In genomic region chr7:66271226-66271625, GRCm38 (mm10) we compare ENCODE assay signal across 18 mouse cellular contexts.
DNase-seq lines count a peak whose midpoint lies in the region; ATAC-seq and TF ChIP-seq lines count a peak whose summit lies in the region.
"Had no signal": no experiment of that assay in that cellular context is flagged by ENCODE, and none has a peak within 500 bp of the region (broad histone marks: within the 10 kb centered on the region; RNA-seq: fewer than 3 reads in every experiment).

No protein-coding gene starts in this region.

- H3K4me1 ChIP-seq in heart, adult 2 months (ENCODE audit: control insufficient read depth, insufficient read depth, low read length) = no peaks in the 10 kb centered on the region
- H3K4me1 ChIP-seq in liver, adult 2 months (ENCODE audit: control insufficient read depth, insufficient read depth, low read length) = no peaks in the 10 kb centered on the region
- peaks cover 13% of the 10 kb centered on the region for H3K4me1 ChIP-seq in liver, embryonic 11.5 days (replicated peaks; ENCODE audit: control insufficient read depth, insufficient read depth, low read length)
- H3K4me1 ChIP-seq in testis, adult 2 months (ENCODE audit: control insufficient read depth, insufficient read depth, low read length) = no peaks in the 10 kb centered on the region
- H3K4me1 ChIP-seq: embryonic facial prominence, embryonic 13.5 days; heart, embryonic 15.5 days; limb, embryonic 10.5 days had no signal

- H3K79me2 ChIP-seq in heart, adult 2 months (replicated peaks; ENCODE audit: control insufficient read depth, insufficient read depth, low read length) = no peaks in the 10 kb centered on the region
- H3K79me2 ChIP-seq in liver, adult 2 months (ENCODE audit: control insufficient read depth, insufficient read depth, low read length) = no peaks in the 10 kb centered on the region

- no peaks in the 10 kb centered on the region for H3K36me3 ChIP-seq in heart, adult 2 months (ENCODE audit: control insufficient read depth, insufficient read depth, low read length)
- H3K36me3 ChIP-seq in liver, adult 2 months (ENCODE audit: control insufficient read depth, insufficient read depth, low read length) = peaks cover 10% of the 10 kb centered on the region; the same call in 1 of the 2 replicates
- H3K36me3 ChIP-seq in liver, embryonic 11.5 days (ENCODE audit: control insufficient read depth, insufficient read depth, low read length) = peaks cover 5% of the 10 kb centered on the region
- H3K36me3 ChIP-seq in testis, adult 2 months (ENCODE audit: control insufficient read depth, insufficient read depth, low read length) = no peaks in the 10 kb centered on the region
- peaks cover 12% of the 10 kb centered on the region for H3K36me3 ChIP-seq in splenic B cell, adult 2 months (ENCODE audit: control insufficient read depth, insufficient read depth, low read length, poor library complexity, severe bottlenecking)

- no peaks in the 10 kb centered on the region for H3K27me3 ChIP-seq in heart, adult 2 months (ENCODE audit: control insufficient read depth, insufficient read depth, low read length)
- H3K27me3 ChIP-seq in liver, adult 2 months (ENCODE audit: control insufficient read depth, insufficient read depth, low read length) = no peaks in the 10 kb centered on the region
- no peaks in the 10 kb centered on the region for H3K27me3 ChIP-seq in liver, embryonic 11.5 days (replicated peaks; ENCODE audit: control insufficient read depth, insufficient read depth, low read length)
- no peaks in the 10 kb centered on the region for H3K27me3 ChIP-seq in testis, adult 2 months (ENCODE audit: control insufficient read depth, insufficient read depth, low read length)
- H3K27me3 ChIP-seq in splenic B cell, adult 2 months (ENCODE audit: control insufficient read depth, insufficient read depth, low read length, poor library complexity, severe bottlenecking) = no peaks in the 10 kb centered on the region
- H3K27me3 ChIP-seq: embryonic facial prominence, embryonic 13.5 days; heart, embryonic 15.5 days had no signal

- no peak overlapping the region for H3K9ac ChIP-seq in heart, adult 2 months (ENCODE audit: low read depth, low read length)
- H3K9ac ChIP-seq in liver, adult 2 months (ENCODE audit: low read depth, low read length) = no peak overlapping the region
- no peak overlapping the region for H3K9ac ChIP-seq in liver, embryonic 11.5 days (ENCODE audit: low read depth, low read length)
- H3K9ac ChIP-seq: embryonic facial prominence, embryonic 13.5 days; forebrain, postnatal 0 days; heart, embryonic 15.5 days; hindbrain, embryonic 14.5 days had no signal

- 80% methylated on average over 6 of the region's 6 CpGs for WGBS in heart, adult 2 months
- 76% methylated on average over 6 of the region's 6 CpGs for WGBS in liver, adult 2 months
- WGBS in liver, embryonic 11.5 days = 70% methylated on average over 6 of the region's 6 CpGs

- H3K9me3 ChIP-seq in liver, embryonic 11.5 days (ENCODE audit: control insufficient read depth, low read length) = no peaks in the 10 kb centered on the region
- H3K9me3 ChIP-seq: embryonic facial prominence, embryonic 13.5 days; heart, embryonic 15.5 days; limb, embryonic 10.5 days had no signal

- ATAC-seq in liver, embryonic 11.5 days (replicated peaks; ENCODE audit: low FRiP score) = no peak
- ATAC-seq: forebrain, postnatal 0 days had no signal

- peak; percentile 66 for TF ChIP-seq CTCF in heart, adult 2 months (IDR thresholded peaks at IDR 0.05)
- peak; percentile 36 for TF ChIP-seq CTCF in liver, adult 2 months (IDR thresholded peaks at IDR 0.05; ENCODE audit: low read depth, low read length)
- peak; percentile 38; the same call in 1 of the 2 replicates for TF ChIP-seq CTCF in testis, adult 2 months (IDR thresholded peaks at IDR 0.05; ENCODE audit: control insufficient read depth, insufficient read depth, insufficient replicate concordance, low read depth, low read length)

- no peak for TF ChIP-seq EP300 in heart, adult 2 months (IDR thresholded peaks at IDR 0.05; ENCODE audit: insufficient read depth, low read depth, low read length)

- H3K27ac ChIP-seq in heart, adult 2 months = no peak overlapping the region
- no peak overlapping the region for H3K27ac ChIP-seq in liver, adult 2 months (replicated peaks; ENCODE audit: insufficient read depth, low read depth, low read length)
- no peak overlapping the region for H3K27ac ChIP-seq in liver, embryonic 11.5 days (ENCODE audit: low read depth, low read length)
- H3K27ac ChIP-seq in testis, adult 2 months (ENCODE audit: control insufficient read depth, insufficient read depth, low read depth, low read length) = no peak overlapping the region
- H3K27ac ChIP-seq: embryonic facial prominence, embryonic 13.5 days; heart, embryonic 15.5 days; hindbrain, embryonic 14.5 days; limb, embryonic 10.5 days had no signal

- no peak for DNase-seq in heart, adult 2 months
- no peak for DNase-seq in heart, postnatal 25 days (ENCODE audit: low spot score)
- DNase-seq in liver, adult 2 months (ENCODE audit: extremely low read depth, low read depth, low spot score) = peak; percentile 79
- DNase-seq in liver, embryonic 11.5 days (ENCODE audit: low spot score) = no peak
- DNase-seq in testis, postnatal 10 days (ENCODE audit: low spot score) = no peak
- DNase-seq in splenic B cell, adult 2 months (ENCODE audit: low read depth, low spot score) = peak; percentile 9
- no peak for DNase-seq in kidney, adult 18-20 months
- DNase-seq: adrenal gland, postnatal 14 days; cerebellum, adult 8-10 months; forebrain, postnatal 0 days; heart, adult 18-20 months; kidney, adult 8-10 months; midbrain, embryonic 14.5 days had no signal

- H3K4me2 ChIP-seq in liver, embryonic 11.5 days = no peak overlapping the region
- H3K4me2 ChIP-seq: embryonic facial prominence, embryonic 13.5 days; heart, embryonic 15.5 days; hindbrain, embryonic 14.5 days had no signal

- no peak overlapping the region for H3K4me3 ChIP-seq in heart, adult 2 months
- no peak overlapping the region for H3K4me3 ChIP-seq in liver, adult 2 months (ENCODE audit: insufficient read depth, low read depth, low read length)
- no peak overlapping the region for H3K4me3 ChIP-seq in liver, embryonic 11.5 days (ENCODE audit: low read depth, low read length)
- H3K4me3 ChIP-seq in testis, adult 2 months (ENCODE audit: control insufficient read depth, low read depth, low read length) = no peak overlapping the region
- H3K4me3 ChIP-seq: embryonic facial prominence, embryonic 13.5 days; heart, embryonic 15.5 days; limb, embryonic 10.5 days had no signal

- intact Hi-C loops in heart, adult 2 months (cut with DNase I) = no loop called here
- intact Hi-C loops in heart, postnatal 25 days (cut with DNase I) = no loop called here

- TF ChIP-seq POLR2A in heart, adult 2 months (IDR thresholded peaks at IDR 0.05; ENCODE audit: insufficient read depth, low read depth, low read length) = no peak
- TF ChIP-seq POLR2A in liver, adult 2 months (IDR thresholded peaks at IDR 0.05; ENCODE audit: extremely low read depth, insufficient read depth, low read length) = no peak
- no peak for TF ChIP-seq POLR2A in testis, adult 2 months (IDR thresholded peaks at IDR 0.05; ENCODE audit: control insufficient read depth, low read depth, low read length)

Comparison
In these comparisons a context has a peak if more than half of its experiments do, and no peak if none do; other contexts are left out.
1. DNase-seq: peak in liver, adult 2 months (single experiment) and splenic B cell, adult 2 months (single experiment); none in heart, adult 2 months (0 of 2), heart, postnatal 25 days (single experiment), liver, embryonic 11.5 days (single experiment), testis, postnatal 10 days (single experiment) and kidney, adult 18-20 months (single experiment).
2. Peak in every context shown above with its lines, with median percentiles within 50 percentile points of each other: CTCF ChIP-seq.